Mouse (Mus musculus): ENCODE results near the gene Nrbf2.

The Nrbf2 gene

DNA sequence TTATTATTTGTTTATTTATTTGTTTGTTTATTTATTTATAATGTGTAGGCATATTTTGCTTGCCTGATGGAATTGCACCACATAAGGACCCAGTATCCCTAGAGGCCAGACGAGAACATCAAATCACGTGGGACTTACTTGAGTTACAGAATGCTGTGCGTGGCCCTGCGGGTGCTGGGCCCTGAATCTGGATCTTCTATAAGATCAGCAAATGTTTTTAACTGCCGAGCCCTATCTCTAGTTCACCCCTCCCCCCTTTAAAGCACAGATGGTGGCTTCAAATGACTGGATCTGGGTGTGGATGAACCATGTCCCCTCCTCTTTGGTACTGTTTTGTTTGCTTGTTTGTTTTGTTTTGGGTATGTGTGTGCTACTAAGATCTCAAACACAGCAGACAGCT, 10.2 kb upstream of the Nrbf2 start:
- DNase-seq (ENCODE audit: low read depth, low spot score): no peak

DNA sequence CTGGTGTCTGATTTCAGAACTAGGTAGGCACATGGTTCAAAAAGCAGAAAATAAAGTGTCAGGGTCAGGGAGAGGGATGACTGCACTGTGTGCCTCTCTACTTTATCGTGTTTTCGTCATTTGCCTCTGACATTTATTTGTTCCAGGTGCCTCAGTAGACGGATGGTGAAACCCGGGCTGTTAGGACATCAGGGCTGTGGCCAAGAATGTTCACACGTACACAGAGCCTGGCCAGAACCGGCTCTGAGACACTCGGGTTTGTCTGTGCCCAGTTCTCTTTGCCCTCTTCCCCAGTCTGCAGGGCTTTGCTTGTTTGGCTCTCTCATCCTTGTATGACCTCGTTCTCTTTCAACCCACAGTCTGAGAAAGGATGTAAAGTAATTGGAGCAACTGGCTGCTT, 6.0 kb upstream of the Nrbf2 start:
- DNase-seq (ENCODE audit: low read depth, low spot score): no peak

DNA sequence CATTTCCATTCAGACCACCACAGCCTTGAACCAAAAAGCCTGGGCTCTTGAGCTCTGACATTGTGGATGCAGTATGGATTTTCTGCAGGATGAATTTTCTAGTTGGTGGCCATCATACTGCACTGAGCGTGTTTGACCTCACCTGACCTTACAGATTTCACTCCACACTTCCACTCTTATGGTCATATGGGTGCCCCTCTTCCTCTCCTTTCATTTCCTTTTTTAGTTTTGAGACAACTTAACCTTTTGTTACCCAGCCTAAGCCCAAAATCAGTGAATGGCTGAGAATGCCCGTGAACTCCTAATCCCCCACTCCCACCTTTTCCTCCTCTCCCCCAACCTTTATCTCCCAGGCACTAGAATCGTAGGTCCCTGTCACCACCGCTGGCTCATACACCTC, 5.5 kb upstream of the Nrbf2 start:
- DNase-seq (ENCODE audit: low read depth, low spot score): no peak

DNA sequence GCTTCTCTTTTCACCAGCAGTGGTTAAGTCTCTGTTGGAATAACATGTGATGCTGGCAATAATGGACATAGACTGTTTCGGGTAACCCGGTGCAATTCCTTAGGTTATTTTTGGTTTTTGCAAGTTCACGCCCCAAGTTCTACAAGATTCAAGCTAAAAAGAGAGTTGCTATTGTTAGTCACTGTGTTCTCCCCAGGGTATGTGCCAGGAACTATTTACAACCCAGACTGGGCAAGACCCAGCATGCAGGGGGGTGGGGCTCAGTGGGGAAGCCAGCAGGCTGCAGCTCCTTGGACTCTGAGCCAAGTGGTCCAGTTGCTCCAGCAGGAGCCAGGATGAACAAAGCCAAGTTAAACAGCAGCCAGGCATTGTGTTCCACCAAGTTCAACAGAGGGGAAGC, 2.8 kb upstream of the Nrbf2 start:
- DNase-seq (ENCODE audit: low read depth, low spot score): no peak

DNA sequence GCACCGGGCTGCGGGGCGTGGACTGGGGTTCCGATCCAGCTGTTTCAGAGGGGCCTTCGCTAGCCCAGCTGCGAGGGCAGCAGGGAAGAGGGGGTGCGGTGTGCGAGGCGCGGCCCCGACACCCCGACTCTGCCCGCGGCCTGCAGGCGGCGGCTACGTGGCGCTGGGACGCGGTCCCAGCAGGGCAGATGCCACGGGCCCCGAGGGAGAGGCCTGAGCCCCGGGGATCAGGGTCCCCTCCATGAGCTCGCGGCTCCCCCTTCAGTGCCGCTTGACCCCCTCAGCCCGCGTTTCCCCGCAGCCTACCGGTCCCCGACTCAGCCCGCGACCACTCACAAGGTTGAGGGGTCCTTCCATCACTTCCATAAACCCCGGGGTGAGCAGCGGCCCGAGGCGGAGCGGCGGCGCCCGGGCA, 337 bp downstream of the Nrbf2 start:
- DNase-seq (ENCODE audit: low read depth, low spot score): no peak

DNA sequence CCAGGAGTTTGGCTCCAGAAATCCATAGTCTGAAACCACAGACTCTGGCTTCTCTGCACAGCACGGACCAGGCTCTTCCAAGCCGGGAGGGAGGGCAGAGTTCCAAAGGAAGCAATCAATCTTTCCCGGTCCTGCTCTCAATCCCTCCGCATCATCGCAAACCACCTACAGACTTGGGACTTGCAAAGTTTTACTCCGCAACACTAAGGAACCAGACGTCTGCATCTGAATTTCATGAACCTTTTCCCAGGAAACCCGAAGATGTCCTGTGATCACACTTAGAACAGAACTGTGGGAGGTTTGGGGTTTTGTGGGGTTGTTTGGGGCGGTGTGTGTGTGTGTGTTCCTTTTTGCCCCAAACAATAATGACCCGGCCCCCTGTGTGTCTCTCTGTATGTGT, 794 bp downstream of the Nrbf2 start:
- no peak for DNase-seq (ENCODE audit: low read depth, low spot score)

DNA sequence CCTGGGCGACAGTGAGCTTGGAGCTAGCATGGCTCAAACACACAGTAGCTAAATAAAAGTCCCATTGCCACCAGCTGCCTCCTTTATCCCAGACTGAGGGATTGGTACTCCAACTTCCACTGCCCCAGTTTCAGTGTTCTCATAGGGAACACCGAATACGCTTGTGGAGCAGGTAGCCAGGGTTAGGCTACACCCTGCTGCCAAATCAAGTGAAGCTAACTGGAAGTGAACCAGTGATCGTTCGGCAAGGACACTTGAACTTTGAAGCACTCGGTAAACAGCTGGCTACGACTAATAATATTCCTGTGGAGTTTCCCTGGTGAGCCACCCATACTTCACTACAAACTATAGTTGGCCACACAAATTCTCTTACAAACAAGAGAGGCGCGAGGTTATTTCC, 1.6 kb downstream of the Nrbf2 start:
- no peak for DNase-seq (ENCODE audit: low read depth, low spot score)

DNA sequence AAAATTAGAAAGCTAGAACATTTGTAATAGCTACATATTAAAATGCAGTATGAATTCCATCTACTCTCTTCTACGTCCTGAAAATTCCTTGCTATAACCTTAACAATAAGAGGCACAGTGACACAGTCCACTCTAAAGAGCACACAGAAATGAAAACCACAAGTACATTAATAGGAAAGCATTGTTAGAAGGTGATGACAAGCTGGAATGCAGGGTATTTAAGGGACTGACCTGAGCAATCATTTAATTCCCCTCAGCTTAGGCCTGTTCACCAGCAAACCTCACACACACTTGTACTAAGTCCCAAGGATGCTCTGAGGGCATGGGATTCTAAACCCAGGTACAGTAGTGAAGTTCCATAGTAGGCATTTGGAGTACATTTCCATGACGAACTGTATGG, 2.6 kb downstream of the Nrbf2 start:
- peak; percentile 30 for DNase-seq (ENCODE audit: low read depth, low spot score)

DNA sequence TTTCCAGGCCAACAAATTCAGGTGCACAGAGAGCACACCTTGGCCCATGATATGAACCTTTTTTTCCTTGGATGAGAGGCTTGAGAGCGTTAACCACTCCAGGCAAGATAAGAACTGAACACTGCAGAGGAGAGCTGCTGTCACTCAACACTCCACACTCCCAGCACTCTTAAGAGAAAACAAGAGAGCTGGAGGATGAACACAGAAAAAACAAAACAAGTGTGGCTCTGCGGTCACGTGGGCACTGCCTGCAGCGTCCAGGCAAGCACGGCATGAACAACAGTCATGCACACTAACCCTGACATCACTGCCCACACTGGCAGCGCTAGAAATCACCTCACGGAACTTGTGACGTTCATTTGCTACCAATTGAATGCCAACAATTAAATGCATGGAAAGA, 3.3 kb downstream of the Nrbf2 start:
- DNase-seq (ENCODE audit: low read depth, low spot score): no peak

DNA sequence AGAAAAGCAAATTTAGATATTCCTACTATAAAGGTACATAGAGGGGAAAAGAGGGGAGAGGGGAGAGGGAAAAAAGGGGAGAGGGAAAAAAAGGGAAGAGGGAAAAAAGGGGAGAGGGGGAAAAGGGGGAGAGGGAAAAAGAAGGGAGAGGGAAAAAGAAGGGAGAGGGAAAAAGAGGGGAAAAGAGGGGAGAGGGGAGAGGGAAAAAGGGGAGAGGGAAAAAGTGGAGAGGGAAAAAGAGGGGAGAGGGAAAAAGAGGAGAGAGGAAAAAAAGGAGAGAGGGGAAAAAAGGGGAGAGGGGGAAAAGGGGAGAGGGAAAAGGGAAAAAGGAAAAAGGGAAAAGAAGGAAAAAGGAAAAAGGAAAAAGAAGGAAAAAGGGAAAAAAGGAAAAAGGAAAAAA, 9.2 kb downstream of the Nrbf2 start:
- DNase-seq (ENCODE audit: low read depth, low spot score): no peak

DNA sequence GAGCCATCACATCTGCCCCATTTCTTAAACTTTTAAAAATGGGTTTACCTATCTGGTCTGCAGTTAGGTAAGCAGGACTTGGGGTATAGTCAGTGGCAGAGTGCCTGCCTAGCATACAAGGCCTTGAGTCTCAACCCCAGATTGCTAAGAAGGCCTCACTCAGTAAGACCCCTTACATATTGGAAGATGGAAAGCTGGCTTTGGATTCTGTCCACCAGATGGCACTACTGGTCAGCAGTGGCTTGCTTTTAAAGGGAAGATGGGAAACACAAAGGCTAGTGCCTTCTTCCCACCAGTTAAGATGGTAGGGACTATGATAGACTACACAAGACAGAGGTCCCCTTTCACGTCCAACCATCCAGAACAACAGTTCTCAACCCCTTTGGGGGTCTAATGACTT, 20.3 kb downstream of the Nrbf2 start:
- DNase-seq (ENCODE audit: low read depth, low spot score): peak; percentile 53

DNA sequence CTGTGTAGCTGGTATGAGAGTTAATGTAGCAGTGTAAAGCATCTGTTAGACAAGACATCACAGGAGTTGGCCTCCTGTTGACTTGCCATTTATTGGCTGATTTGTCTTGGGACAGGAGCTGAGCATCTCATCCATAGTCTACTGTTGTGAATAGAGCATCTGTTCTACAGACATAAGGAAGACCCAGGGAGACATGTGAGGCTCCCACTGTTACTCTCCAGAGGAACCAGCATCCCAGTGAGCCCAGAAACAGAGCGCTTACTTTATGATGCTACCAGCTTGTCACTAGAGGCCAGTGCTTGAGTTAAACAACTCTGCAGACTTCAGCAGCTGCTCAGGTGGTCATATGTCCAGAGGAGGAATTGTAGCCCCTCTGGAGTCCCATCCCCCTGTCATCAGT, 32.0 kb downstream of the Nrbf2 start:
- DNase-seq (ENCODE audit: low read depth, low spot score): no peak

DNA sequence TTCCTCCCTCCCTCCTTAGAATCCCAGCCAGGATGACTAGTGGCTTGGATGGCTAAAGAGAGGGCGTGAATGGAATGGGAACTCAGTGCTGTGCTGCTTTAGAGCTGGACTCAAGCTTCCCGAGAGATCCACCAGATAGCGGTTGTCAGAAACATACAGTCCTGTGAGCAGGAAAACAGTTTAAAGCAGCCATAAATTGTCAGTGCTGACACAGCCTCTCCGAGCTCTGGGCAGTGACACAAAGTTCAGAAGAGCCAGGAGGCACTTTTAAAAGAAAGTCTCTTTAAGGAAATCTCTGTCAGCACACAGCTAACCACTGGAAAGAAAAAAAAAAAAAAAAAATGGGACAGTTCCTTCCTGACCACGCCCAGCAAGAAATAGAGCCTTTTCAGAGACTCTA, 32.8 kb downstream of the Nrbf2 start:
- no peak for DNase-seq (ENCODE audit: low read depth, low spot score)

DNA sequence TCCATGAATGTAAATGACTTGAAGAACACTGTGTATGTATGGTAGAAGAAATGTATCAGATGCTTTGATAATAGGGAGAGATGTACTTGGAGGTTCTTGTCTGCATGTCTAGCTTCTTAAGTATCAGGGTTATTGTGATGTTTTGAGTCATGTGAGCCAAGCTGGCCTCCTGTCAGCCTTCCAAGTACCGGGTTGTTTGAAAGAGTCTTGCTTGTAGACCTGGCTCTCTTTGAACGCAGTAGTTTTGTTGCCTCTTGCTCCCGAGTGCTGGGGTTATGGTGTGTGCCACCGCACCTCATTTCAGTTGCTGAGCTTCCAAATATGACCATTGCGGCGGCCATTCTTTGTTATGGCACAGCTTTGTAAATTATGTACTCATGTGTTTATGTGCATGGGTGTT, 34.3 kb downstream of the Nrbf2 start:
- DNase-seq (ENCODE audit: low read depth, low spot score): no peak

DNA sequence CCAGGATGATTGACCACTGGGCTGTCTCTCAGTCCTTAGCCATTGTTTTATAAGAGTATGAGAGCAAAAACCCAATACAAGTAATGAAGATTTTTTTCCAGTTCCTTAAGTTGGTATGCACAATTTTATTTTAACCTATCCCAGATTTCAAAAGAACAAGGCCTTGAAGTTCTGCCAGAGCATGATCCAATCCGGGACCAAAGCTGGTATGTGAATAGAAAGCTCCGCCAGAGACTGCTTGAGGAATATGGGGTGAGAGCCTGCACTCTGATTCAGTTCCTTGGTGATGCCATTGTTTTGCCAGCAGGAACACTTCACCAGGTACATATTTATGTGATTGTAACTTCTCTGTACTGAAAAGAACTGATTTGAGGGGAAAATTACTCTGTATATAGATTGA, 35.6 kb downstream of the Nrbf2 start:
- no peak for DNase-seq (ENCODE audit: low read depth, low spot score)

DNA sequence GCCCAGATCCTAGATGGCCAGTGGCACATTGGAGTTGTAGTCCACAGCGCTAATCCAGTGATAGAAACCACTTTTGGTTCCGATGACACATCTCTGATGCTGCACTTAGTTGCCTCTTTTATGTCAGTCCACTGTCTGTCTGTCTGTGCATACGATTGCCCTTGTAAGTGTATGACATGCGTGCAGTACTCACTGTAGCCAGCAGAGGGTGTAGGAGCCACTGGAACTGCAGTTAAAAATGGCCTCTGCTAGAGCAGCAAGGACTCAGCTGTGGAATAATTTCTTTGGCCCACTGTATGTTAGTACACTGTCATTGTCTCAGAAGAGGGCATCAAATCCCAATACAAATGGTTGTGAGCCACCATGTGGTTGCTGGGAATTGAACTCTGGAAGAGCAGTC, 38.0 kb downstream of the Nrbf2 start:
- DNase-seq (ENCODE audit: low read depth, low spot score): peak; percentile 25

DNA sequence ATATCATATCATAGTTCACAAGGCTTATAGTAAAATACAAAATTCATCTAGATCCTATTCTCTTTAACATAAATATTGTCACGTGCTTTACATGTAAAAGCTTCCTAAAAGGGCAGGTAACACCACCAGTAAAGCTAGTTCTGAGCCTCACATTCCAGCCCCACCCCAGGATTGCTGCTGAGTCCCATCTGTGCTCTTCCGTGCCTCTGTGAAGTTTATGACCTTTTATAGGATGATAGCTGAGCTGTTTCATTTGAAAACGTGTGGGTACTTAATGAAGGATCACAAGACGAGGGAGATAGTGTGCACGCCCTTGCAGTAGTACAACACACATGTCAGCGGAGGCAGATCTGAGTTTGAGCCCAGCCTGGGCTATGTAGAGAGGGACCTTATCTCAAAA, 54.7 kb downstream of the Nrbf2 start:
- no peak for DNase-seq (ENCODE audit: low read depth, low spot score)

DNA sequence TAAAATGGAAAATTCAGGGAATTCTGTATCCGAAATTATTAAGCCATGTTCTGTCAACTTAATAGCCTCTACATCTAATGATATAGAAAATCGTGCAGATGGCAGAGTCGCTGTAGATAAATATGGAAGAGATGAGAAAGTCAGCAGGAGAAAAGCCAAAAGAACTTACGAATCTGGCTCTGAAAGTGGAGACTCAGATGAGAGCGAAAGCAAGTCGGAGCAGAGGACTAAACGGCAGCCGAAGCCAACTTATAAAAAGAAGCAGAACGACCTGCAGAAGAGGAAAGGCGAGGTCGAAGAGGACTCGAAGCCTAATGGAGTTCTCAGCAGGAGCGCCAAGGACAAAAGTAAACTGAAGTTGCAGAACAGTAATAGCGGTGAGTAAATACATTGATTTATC, 58.6 kb downstream of the Nrbf2 start:
- no peak for DNase-seq (ENCODE audit: low read depth, low spot score)

DNA sequence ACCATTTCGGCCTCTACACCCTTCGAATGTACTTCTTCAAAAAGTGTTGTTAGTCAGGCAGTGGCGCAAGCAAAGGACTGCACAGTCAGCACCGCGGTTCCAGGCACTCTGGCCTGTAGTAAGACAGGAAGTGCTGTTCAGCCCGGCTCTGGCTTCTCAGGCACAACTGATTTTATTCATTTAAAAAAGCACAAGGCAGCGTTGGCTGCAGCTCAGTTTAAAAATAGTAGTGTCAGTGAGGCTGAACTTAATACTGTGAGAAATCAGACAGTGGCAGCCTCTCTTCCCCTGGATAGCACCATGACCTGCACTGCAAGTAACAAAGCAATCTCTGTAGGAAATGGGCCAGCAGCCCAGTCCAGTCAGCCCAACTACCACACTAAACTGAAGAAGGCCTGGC, 59.0 kb downstream of the Nrbf2 start:
- DNase-seq (ENCODE audit: low read depth, low spot score): no peak

DNA sequence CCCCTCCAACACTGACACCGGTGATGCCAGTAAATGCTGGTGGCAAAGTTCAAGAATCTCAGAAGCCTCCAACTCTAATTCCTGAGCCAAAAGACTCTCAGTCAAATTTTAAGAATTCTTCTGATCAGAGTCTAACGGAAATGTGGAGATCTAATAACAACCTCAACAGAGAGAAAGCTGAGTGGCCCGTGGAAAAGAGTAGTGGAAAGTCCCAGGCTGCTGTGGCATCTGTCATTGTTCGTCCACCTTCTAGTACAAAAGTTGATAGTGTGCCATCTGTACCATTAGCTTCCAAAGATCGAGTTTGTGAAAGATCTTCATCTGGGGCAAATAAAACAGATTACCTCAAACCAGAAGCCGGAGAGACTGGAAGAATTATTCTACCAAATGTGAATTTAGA, 59.6 kb downstream of the Nrbf2 start:
- no peak for DNase-seq (ENCODE audit: low read depth, low spot score)

DNA sequence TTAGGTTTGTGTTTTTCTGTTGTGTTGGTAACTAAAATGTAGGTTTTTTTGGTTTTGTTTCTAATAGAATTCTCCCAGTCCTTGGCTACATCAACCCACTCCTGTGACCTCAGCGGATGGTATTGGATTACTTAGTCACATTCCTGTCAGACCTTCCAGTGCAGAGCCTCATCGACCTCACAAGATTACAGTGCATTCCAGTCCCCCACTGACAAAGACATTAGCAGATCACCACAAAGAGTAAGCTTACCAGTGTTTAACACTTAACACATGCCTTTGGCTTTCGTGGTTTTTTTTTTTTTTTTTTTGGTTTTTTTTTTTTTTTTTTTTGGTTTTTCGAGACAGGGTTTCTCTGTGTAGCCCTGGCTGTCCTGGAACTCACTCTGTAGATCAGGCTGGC, 61.2 kb downstream of the Nrbf2 start:
- no peak for DNase-seq (ENCODE audit: low read depth, low spot score)

DNA sequence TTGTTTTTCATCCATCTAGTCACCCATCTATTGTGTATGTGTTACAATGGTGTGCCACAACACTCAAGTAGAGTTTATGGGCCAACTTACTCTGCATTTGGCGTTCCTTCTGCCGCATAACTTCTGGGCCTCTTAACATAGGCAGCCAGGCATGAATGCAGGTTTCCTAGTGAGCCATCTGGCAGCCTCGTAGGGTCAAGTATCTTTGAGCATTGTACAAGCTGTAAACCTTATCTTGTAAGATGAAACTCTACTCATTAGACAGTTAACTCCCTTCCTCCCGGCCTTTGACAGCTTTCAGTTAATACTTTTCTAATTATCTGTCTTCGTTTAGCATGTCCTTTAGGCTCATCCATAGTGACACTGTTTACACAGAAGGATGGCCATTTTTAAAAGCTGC, 63.8 kb downstream of the Nrbf2 start:
- no peak for DNase-seq (ENCODE audit: low read depth, low spot score)

DNA sequence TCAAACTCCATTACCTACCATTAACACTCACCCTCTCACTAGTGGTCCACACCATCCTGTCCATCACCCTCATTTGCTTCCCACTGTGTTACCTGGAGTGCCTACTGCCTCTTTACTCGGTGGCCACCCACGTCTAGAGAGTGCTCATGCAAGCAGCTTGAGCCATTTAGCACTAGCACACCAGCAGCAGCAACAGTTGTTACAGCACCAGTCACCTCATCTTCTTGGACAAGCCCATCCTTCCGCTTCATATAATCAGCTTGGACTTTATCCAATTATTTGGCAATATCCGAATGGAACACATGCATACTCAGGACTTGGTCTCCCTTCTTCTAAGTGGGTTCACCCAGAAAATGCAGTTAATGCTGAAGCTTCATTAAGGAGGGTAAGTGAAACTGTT, 64.9 kb downstream of the Nrbf2 start:
- DNase-seq (ENCODE audit: low read depth, low spot score): no peak

DNA sequence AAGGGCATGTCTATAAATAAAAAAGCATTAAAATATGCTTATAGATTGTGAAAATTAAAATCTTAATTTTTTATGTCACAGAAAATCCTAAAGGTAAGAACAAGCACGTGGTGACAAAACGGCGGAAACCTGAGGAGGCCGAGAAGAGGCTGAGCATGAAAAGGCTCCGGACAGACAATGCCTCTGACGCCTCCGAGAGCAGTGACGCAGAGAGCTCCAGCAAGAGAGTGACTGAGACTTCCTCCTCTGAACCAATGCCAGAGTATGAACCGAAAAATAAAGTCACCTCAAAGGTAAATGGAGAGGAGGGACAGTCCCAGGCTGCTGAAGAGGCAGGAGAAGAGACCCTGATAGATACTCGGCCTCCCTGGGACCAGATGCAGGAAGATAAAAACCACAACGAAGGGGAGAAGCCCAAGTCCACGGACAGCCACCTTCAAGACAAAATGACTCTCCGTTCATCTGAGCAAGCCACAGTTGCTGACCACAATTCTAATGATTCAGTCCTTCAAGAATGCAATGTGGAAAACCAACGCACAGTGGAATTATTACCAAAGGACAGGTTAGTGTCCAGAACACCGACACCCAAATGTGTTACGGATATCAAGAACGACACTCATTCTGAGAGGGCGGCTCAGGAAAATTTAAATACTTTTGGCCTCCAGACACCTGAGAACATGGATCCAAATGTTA, 66.1 kb downstream of the Nrbf2 start:
- DNase-seq (ENCODE audit: low read depth, low spot score): no peak

Data from forelimb bud, embryonic 11.5 days (tissue).